Mouse (Mus musculus) fibroblast of lung, adult 2 months (primary cell): ENCODE results near the gene Gsta4.
"Not testable (repeated sequence)": the region's sequence is repeated elsewhere in the genome, so short reads cannot be mapped to it uniquely, and the experiment has no call there.

Source experiments
- DNase-seq: peaks from one replicate; pipeline ENCODE4 v3.0.0-alpha.2; 2011; ENCODE audit warnings: low read depth

Gsta4 gene

GRCm38 (mm10) chr9:78182474-78182873 is at the start of gene Gsta4:
Gene Gsta4 (plus strand): TSS chr9:78182774.
- DNase-seq, result not testable (repeated sequence)

- DNase-seq, result no peak
These were observed 46.9 kb upstream of the Gsta4 start for GRCm38 (mm10) chr9:78135658-78136057.

- DNase-seq, result peak; percentile 53
These were observed 44.4 kb upstream of the Gsta4 start for GRCm38 (mm10) chr9:78138044-78138676.

GRCm38 (mm10) chr9:78139463-78139862 is 43.1 kb upstream of the Gsta4 start:
- peak; percentile 14 for DNase-seq

GRCm38 (mm10) chr9:78146099-78146498 is 36.5 kb upstream of the Gsta4 start:
- DNase-seq, result no peak

GRCm38 (mm10) chr9:78146627-78147026 is 35.9 kb upstream of the Gsta4 start:
- no peak for DNase-seq

- DNase-seq, result no peak
These were observed 34.4 kb upstream of the Gsta4 start for GRCm38 (mm10) chr9:78148149-78148548.

GRCm38 (mm10) chr9:78149770-78150169 is 32.8 kb upstream of the Gsta4 start:
- not testable (repeated sequence) for DNase-seq

GRCm38 (mm10) chr9:78154211-78154977 is 28.2 kb upstream of the Gsta4 start:
- no peak for DNase-seq

- DNase-seq, result no peak
These were observed 25.4 kb upstream of the Gsta4 start for GRCm38 (mm10) chr9:78157221-78157620.

GRCm38 (mm10) chr9:78163291-78163690 is 19.3 kb upstream of the Gsta4 start:
- DNase-seq, result no peak

GRCm38 (mm10) chr9:78164741-78165140 is 17.8 kb upstream of the Gsta4 start:
- no peak for DNase-seq

GRCm38 (mm10) chr9:78165454-78165853 is 17.1 kb upstream of the Gsta4 start:
- no peak for DNase-seq

GRCm38 (mm10) chr9:78166694-78167452 is 15.7 kb upstream of the Gsta4 start:
- DNase-seq, result no peak

- no peak for DNase-seq
These were observed 15.1 kb upstream of the Gsta4 start for GRCm38 (mm10) chr9:78167453-78167969.

- DNase-seq, result no peak
These were observed 13.7 kb upstream of the Gsta4 start for GRCm38 (mm10) chr9:78168864-78169263.

GRCm38 (mm10) chr9:78174016-78174415 is 8.6 kb upstream of the Gsta4 start:
- no peak for DNase-seq

- not testable (repeated sequence) for DNase-seq
These were observed 7.7 kb upstream of the Gsta4 start for GRCm38 (mm10) chr9:78174925-78175276.

- DNase-seq, result peak; percentile 81
These were observed 7.0 kb upstream of the Gsta4 start for GRCm38 (mm10) chr9:78175277-78176200.

GRCm38 (mm10) chr9:78176201-78176727 is 6.3 kb upstream of the Gsta4 start:
- peak; percentile 60 for DNase-seq

- no peak for DNase-seq
These were observed 5.7 kb upstream of the Gsta4 start for GRCm38 (mm10) chr9:78176831-78177230.
